Mouse (Mus musculus): Measurements from ENCODE around the gene Tob1.

Tob1 gene

DNA sequence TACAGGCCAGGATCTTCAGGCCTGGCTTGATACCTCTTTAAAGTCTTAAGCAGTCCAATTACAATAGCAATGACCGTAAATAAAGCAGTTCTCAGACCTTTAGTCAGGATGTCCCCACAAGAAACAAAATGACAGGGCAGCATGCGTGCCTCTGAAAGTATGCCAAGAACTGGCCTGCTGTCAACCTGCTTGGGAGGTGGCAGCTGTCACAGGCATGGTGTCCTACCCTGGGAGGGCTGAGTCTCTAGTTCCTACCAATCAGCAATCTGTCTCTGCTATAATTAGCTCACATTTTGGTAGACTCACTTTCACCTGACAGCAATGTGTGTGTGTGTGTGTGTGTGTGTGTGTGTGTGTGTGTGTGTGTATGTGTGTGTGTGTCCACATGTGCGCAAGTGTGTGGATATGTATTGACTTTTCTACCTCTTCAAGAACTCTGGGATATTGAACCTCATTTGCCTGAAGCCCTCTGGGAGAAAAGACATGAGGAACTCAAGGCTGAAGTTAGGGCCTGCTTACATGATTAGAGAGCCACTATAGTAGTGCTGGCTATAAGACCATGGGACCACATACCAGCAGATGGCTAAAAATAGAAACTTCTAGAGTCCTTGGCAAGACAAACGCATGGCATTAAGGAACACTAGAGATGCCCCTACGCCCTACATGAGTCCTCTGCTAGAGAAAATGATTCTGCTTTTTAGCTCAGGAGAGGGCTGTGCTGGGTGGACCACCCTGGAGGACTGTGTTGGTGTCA lies 18.1 kb downstream of the Tob1 start:
- DNase-seq (ENCODE audit: low read depth, low spot score): no peak

DNA sequence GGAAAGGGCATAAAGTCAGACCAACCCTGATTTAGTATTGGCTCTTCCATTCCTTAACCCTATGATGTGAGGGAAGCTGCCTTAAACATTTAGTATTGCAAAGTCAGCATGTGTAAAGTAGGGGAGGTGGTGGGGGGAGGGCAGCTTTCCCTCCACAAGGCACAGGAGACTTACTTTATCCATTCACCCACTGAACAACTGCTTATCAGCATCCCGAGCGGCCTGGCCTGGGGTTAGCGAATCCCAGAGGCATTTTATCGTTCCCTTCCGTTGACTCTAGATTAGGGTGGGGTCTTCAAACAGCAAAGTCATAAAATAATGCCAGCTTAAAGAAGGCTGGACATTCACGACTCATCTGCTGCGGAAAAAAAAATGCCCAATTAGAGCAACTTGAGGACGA lies 19.0 kb downstream of the Tob1 start:
- no peak for DNase-seq (ENCODE audit: low read depth, low spot score)

- DNase-seq (ENCODE audit: low read depth, low spot score): no peak
Observed at GRCm38 (mm10) chr11:94231821-94232552, 20.7 kb downstream of the Tob1 start.

DNA sequence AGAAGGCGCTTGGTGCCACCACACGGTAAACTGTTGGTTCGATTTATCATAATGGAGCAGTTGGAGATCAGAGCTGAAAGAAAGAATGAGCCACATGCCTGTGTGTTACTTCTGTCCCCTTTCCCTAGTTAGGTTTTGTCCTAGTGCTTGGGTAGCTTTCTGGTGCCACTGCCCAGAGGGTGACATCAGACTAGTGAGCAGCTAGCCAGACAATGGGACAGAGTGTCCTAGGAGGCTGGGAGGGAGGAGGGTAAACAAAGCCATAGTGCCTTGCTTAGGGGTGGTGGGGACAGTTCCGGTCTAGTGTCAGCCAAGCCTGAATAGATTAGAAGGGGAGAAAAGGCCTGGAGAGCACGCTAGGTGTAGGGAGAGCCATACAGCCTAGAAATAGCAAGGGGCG lies 22.2 kb downstream of the Tob1 start:
- DNase-seq (ENCODE audit: low read depth, low spot score): peak; percentile 77

GRCm38 (mm10) chr11:94234380-94234779 lies 23.1 kb downstream of the Tob1 start:
- DNase-seq (ENCODE audit: low read depth, low spot score): no peak

GRCm38 (mm10) chr11:94234857-94235256 lies 23.6 kb downstream of the Tob1 start:
- no peak for DNase-seq (ENCODE audit: low read depth, low spot score)

GRCm38 (mm10) chr11:94236074-94236473 lies 24.8 kb downstream of the Tob1 start:
- DNase-seq (ENCODE audit: low read depth, low spot score): peak; percentile 77

DNA sequence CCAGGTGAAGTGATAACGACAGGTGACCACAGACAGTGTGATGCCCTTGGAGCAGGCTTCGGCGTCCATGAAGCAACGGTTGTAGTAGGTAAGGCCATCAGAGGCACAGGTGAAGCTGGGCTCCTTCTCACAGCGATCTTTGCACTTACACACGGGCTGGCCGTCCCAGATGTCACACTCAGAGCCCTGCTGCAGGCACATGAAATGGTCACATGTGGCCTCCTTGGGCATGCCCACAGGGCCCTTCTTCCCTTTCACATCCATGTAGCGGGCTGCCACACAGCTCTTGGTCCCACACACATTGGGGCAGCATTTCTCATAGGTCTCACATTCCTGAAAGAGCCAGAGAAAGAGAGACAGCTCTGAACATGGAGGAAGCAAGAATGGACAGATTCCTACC lies 27.5 kb downstream of the Tob1 start:
- DNase-seq (ENCODE audit: low read depth, low spot score): no peak

DNA sequence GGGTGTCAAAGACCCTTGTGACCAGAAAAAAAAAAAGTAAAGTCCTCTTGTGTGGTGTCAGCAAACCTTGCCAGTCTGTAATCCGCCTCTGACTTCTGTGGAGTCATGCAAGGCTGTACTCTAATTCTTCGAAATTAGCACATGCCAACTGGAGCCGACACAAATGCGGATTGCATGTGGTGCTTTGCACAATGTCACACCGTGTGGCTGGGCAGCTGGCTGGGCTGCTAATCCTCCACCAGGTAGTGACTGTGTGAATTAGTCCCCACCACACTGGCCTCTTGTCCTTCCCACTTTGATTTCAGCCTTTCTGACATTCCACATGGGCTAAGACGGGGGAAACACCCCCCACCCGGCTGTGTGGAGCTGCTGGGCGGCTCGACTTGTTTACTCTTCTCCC lies 28.5 kb downstream of the Tob1 start:
- no peak for DNase-seq (ENCODE audit: low read depth, low spot score)

DNA sequence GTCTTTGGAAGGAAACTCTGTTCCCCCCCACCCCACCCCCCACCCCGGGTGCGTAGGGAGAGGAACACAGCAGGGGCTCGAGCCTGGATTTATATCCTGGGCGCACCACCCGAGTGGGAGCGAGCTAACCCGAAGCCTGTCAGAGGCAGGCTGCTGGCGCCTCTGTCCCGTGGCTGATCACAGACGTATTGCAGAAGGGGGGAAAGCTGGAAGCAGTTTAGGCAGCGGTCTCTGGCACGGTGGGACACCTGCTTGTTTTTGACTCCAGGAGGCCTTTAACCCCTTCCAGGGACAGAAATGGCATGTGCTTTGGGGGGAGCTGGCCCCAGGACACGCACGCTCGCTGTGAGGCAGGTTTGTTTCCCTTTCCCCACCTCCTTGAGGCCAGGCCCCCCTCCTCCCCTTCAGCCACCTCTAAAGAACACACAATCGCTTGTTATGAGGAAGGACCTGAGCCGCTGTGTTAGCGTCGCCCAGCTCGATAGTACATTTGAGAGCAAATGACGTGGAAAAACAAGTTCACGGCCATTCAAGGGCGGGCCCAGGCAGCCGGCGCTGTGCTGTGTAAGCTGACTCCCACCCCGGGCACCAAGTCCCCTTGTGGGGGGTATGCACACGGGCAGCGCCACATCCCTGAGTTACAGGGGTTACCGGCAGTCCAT lies 31.6 kb downstream of the Tob1 start:
- no peak for DNase-seq (ENCODE audit: low read depth, low spot score)

DNA sequence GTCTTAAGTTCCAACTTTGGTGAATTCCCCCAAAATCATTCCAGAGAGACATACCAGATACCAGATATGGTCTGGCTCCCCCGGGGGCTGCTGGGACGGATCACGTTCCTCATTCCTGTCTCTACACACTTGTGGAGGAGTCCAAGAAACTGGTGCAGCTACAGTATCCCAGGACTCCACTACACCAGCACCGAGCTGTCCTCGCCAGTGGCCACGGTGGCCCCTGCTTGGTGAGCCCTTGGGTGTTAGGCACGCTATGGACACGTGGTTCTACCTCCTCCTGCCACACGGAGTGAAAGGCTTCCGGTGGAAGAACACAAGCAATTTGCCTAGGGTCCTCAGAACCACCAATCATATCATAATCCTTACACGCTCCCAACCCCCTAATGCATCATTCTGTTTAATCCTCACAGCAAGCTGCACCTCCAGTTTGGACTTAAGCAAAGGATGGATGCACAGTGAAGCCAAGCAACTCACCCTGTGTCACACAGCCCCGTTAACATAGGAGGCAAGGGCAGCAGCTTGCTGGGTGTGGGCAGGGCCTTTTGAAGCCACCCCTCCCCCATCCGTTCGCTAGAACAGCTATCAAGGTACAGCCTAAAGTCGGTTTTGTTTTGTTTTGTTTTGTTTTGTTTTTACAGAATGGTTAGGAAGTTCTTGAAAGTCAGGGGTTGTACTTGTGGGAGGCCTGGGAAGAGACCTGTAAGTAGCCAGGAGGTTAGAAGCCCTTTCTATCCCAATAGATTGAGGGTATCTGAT lies 32.3 kb downstream of the Tob1 start:
- DNase-seq (ENCODE audit: low read depth, low spot score): no peak

GRCm38 (mm10) chr11:94244385-94244784 lies 33.1 kb downstream of the Tob1 start:
- no peak for DNase-seq (ENCODE audit: low read depth, low spot score)

DNA sequence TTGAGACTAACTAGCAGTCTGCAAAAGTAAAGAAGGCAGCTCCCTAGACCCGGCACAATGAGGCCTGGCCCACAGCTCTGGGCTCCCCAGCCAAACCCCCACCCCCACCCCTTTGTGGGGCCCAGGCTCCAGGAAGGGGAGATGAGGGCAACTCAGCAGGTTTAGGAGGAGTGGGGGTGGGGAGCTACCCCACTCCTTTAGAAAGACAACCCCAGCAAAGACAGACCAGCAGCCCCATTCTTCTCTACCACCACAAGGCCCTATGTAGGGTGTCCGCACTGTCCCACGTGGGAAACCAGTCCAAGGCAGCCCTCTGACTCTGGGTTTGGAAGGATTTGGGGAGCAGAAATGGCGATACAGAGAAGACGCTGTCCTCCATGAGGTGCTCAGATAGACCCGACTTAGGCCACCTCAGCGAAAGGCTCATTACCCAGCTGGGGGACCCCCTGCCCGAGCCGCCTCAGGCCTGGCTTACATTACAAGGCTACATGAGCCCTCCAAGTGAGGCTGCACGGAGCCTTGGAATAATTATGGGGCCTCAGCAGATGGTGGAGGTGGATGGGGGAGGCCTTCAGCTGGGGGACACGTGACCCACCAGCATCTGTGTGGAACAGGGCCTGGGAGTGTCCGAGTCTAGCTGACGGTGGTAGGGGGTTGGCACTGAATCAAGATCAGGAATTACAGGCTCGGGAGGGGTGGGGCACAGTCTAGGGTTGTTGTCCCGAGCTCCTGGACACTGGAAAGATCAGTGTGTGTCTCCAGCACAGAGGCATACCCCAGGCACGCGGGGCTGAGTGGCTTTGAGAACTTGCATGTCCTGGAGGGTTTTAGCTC lies 34.9 kb downstream of the Tob1 start, which contains the start of gene Wfikkn2:
Wfikkn2 (minus strand) TSS at position 51 of the 834 bp plus-strand sequence.
- no peak for DNase-seq (ENCODE audit: low read depth, low spot score)

- no peak for DNase-seq (ENCODE audit: low read depth, low spot score)
Observed at GRCm38 (mm10) chr11:94246789-94247061, 35.5 kb downstream of the Tob1 start.

DNA sequence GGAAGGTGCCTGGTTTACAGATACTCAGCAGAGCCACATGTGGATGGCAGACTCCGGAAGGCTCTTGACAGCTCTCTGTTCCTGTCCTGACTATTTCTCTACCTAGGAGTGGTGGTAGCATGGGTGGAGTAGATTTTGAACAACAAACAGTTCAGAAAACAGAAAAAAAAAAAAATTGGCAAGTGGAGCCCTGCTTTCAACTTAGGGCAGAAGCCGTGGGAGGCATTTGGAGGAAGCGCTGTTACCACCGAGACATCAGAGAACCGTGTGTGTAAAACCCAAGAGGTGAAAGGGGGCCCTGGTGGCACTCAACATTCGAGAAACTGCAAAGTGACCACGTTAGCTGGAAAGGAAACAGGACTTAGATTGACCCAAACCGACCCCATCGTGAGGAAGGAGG lies 41.9 kb downstream of the Tob1 start:
- no peak for DNase-seq (ENCODE audit: low read depth, low spot score)

GRCm38 (mm10) chr11:94253691-94254090 lies 42.4 kb downstream of the Tob1 start:
- no peak for DNase-seq (ENCODE audit: low read depth, low spot score)

DNA sequence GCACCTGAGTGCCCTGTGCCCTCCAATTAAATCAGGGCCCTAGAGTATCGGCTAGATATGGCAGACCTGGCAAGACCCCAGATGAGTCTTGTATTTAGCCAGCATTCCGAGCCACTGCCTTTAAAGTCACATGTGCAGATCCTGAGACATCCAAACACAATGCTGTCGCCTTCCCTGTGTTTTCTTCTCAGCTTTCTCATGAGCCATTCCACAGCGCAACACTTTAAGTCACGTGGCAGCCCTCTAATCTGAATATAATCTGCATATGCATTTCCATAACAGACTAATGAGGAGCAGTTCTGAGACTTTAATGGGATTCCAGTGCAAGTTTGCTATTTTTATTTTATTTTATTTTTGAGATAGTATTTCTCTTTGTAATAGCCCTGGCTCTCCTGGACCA lies 44.5 kb downstream of the Tob1 start:
- DNase-seq (ENCODE audit: low read depth, low spot score): no peak

- DNase-seq (ENCODE audit: low read depth, low spot score): no peak
Observed at GRCm38 (mm10) chr11:94257987-94258386, 46.7 kb downstream of the Tob1 start.

DNA sequence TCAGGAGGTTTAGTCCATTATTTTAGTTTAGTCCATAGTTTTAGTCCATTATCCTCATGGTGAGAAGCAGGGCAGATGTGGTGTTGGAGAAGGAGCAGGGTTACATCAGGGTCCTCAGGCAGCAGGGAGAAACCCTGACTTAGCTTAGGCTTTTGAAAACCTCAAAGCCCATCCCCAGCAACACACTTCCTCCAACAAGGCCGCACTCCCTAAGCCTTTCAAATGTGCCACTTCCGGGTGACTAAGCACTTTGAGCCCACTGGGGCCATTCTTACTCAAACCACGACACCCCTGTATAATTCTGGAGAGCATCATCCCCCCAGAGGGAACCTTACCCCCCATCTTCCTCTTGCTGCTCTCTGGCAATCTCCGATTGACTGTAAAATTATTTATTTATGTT lies 48.6 kb downstream of the Tob1 start:
- DNase-seq (ENCODE audit: low read depth, low spot score): no peak

- DNase-seq (ENCODE audit: low read depth, low spot score): no peak
Observed at GRCm38 (mm10) chr11:94261585-94262370, 50.5 kb downstream of the Tob1 start.

Measured in telencephalon, adult 2 months (tissue).